Mouse (Mus musculus): ENCODE measurements at regions not wholly inside any gene's neighbourhood (a gene's known extent, or its start where the extent isn't known, plus 50 kb on each side); places are given as distances from the start of the nearest gene placed in this dataset.

GRCm38 (mm10) chr13:33558927-33559326 is 74.3 kb downstream of the Serpinb9g start:
- 96% methylated on average over 2 of the region's 2 CpGs for WGBS
- ATAC-seq: no peak

GRCm38 (mm10) chr13:33559719-33560118 is 75.1 kb downstream of the Serpinb9g start:
- Histone ChIP-seq H3K4me3 (replicated peaks) (no peak overlapping the region), H3K4me1 (replicated peaks) (no peaks in the 10 kb centered on the region), H3K36me3 (no peaks in the 10 kb centered on the region), H3K4me2 (replicated peaks) (no peak overlapping the region), H3K9me3 (peaks cover 52% of the 10 kb centered on the region), H3K9ac (replicated peaks) (no peak overlapping the region), H3K27me3 (no peaks in the 10 kb centered on the region), H3K27ac (no peak overlapping the region)
- no peak for ATAC-seq

More at GRCm38 (mm10) chr13:33558927-33559326, 74.3 kb downstream of the Serpinb9g start:
- Histone ChIP-seq H3K4me1 (replicated peaks) (no peaks in the 10 kb centered on the region), H3K27ac (no peak overlapping the region), H3K9me3 (peaks cover 53% of the 10 kb centered on the region), H3K27me3 (no peaks in the 10 kb centered on the region), H3K9ac (replicated peaks) (no peak overlapping the region), H3K4me3 (replicated peaks) (no peak overlapping the region), H3K36me3 (no peaks in the 10 kb centered on the region), H3K4me2 (replicated peaks) (no peak overlapping the region)

GRCm38 (mm10) chr13:33561625-33562024 is 77.0 kb downstream of the Serpinb9g start:
- 75% methylated on average over 3 of the region's 3 CpGs for WGBS
- peaks cover 60% of the 10 kb centered on the region for H3K9me3 ChIP-seq

GRCm38 (mm10) chr13:33562928-33563327 is 78.3 kb downstream of the Serpinb9g start:
- H3K9ac ChIP-seq (replicated peaks): no peak overlapping the region
- no peak overlapping the region for H3K27ac ChIP-seq
- no peak overlapping the region for H3K4me2 ChIP-seq (replicated peaks)

More at GRCm38 (mm10) chr13:33561625-33562024, 77.0 kb downstream of the Serpinb9g start:
- Histone ChIP-seq H3K4me1 (replicated peaks) (no peaks in the 10 kb centered on the region), H3K27ac (no peak overlapping the region), H3K9ac (replicated peaks) (no peak overlapping the region), H3K4me3 (replicated peaks) (no peak overlapping the region), H3K27me3 (no peaks in the 10 kb centered on the region), H3K4me2 (replicated peaks) (no peak overlapping the region), H3K36me3 (no peaks in the 10 kb centered on the region)
- ATAC-seq: no peak

GRCm38 (mm10) chr13:33563366-33563765 is 78.8 kb downstream of the Serpinb9g start:
- no peaks in the 10 kb centered on the region for H3K4me1 ChIP-seq (replicated peaks)
- H3K36me3 ChIP-seq: no peaks in the 10 kb centered on the region
- H3K4me3 ChIP-seq (replicated peaks): no peak overlapping the region
- no peak overlapping the region for H3K9ac ChIP-seq (replicated peaks)
- H3K9me3 ChIP-seq: peaks cover 68% of the 10 kb centered on the region
- H3K27ac ChIP-seq: no peak overlapping the region
- H3K4me2 ChIP-seq (replicated peaks): no peak overlapping the region
- H3K27me3 ChIP-seq: no peaks in the 10 kb centered on the region
- no peak for ATAC-seq
- 44% methylated on average over 1 of the region's 1 CpGs for WGBS

More at GRCm38 (mm10) chr13:33562928-33563327, 78.3 kb downstream of the Serpinb9g start:
- no peak for ATAC-seq
- Histone ChIP-seq H3K4me3 (replicated peaks) (no peak overlapping the region), H3K27me3 (no peaks in the 10 kb centered on the region), H3K9me3 (peaks cover 64% of the 10 kb centered on the region), H3K36me3 (no peaks in the 10 kb centered on the region), H3K4me1 (replicated peaks) (no peaks in the 10 kb centered on the region)
- WGBS: 32% methylated on average over 1 of the region's 1 CpGs

- H3K4me2 ChIP-seq (replicated peaks): no peak overlapping the region
- no peak overlapping the region for H3K4me3 ChIP-seq (replicated peaks)
- H3K27ac ChIP-seq: no peak overlapping the region
- peaks cover 45% of the 10 kb centered on the region for H3K9me3 ChIP-seq
- H3K9ac ChIP-seq (replicated peaks): no peak overlapping the region
- WGBS: 84% methylated on average over 4 of the region's 4 CpGs
- no peaks in the 10 kb centered on the region for H3K27me3 ChIP-seq
- H3K4me1 ChIP-seq (replicated peaks): no peaks in the 10 kb centered on the region
- ATAC-seq: no peak
- no peaks in the 10 kb centered on the region for H3K36me3 ChIP-seq
These were observed 83.3 kb downstream of the Serpinb9g start for GRCm38 (mm10) chr13:33567915-33568314.

GRCm38 (mm10) chr13:33569318-33569717 is 84.7 kb downstream of the Serpinb9g start:
- no peak overlapping the region for H3K27ac ChIP-seq
- H3K9ac ChIP-seq (replicated peaks): no peak overlapping the region
- peaks cover 43% of the 10 kb centered on the region for H3K9me3 ChIP-seq
- no peak overlapping the region for H3K4me3 ChIP-seq (replicated peaks)
- H3K36me3 ChIP-seq: no peaks in the 10 kb centered on the region
- 97% methylated on average over 1 of the region's 1 CpGs for WGBS
- no peak for ATAC-seq
- H3K4me2 ChIP-seq (replicated peaks): no peak overlapping the region
- H3K27me3 ChIP-seq: no peaks in the 10 kb centered on the region
- H3K4me1 ChIP-seq (replicated peaks): no peaks in the 10 kb centered on the region

- no peak overlapping the region for H3K4me3 ChIP-seq (replicated peaks)
- H3K27me3 ChIP-seq: no peaks in the 10 kb centered on the region
- ATAC-seq: no peak
- H3K9ac ChIP-seq (replicated peaks): no peak overlapping the region
- no peaks in the 10 kb centered on the region for H3K4me1 ChIP-seq (replicated peaks)
- peaks cover 34% of the 10 kb centered on the region for H3K9me3 ChIP-seq
- H3K27ac ChIP-seq: no peak overlapping the region
- WGBS: 89% methylated on average over 2 of the region's 2 CpGs
- H3K36me3 ChIP-seq: no peaks in the 10 kb centered on the region
- no peak overlapping the region for H3K4me2 ChIP-seq (replicated peaks)
These were observed 86.2 kb downstream of the Serpinb9g start for GRCm38 (mm10) chr13:33570836-33571235.

- no peak for ATAC-seq
- Histone ChIP-seq H3K4me3 (replicated peaks) (no peak overlapping the region), H3K36me3 (no peaks in the 10 kb centered on the region), H3K9me3 (peaks cover 30% of the 10 kb centered on the region), H3K4me2 (replicated peaks) (no peak overlapping the region), H3K9ac (replicated peaks) (no peak overlapping the region), H3K27me3 (no peaks in the 10 kb centered on the region), H3K4me1 (replicated peaks) (no peaks in the 10 kb centered on the region), H3K27ac (no peak overlapping the region)
These were observed 75.1 kb upstream of the Serpinb6d start for GRCm38 (mm10) chr13:33586065-33586464.
